Mouse (Mus musculus) kidney, postnatal 0 days (tissue): Measurements from ENCODE around the gene Akap2. TPM values are rescaled to one million over a fixed set of nuclear protein-coding genes. Genes with fewer than 3 reads are reported as not detected.

Source experiments
- ATAC-seq: fragments of 200-750 bp; cut with Nextera tagmentation; replicated peaks from 2 replicates; pipeline ENCODE4 v1.8.0; 2017; ENCODE audit warnings: low read depth, moderate number of reproducible peaks, moderate TSS enrichment, moderate library complexity; ENCODE audit not compliant: low FRiP score
- DNase-seq: peaks from one replicate; pipeline ENCODE4 v3.0.0-alpha.2; 2016; ENCODE audit warnings: low spot score
- H3K27ac ChIP-seq: fragments of 300-500 bp; sonication (generic); 2 replicates; pipeline ENCODE4 v1.5.1; 2014; ENCODE audit warnings: mild to moderate bottlenecking
- H3K27me3 ChIP-seq: fragments of 300-500 bp; sonication (generic); 2 replicates; pipeline ENCODE4 v1.6.1; 2014; ENCODE audit warnings: low read length, mixed read lengths; ENCODE audit not compliant: insufficient read depth
- H3K36me3 ChIP-seq: fragments of 300-500 bp; sonication (generic); 2 replicates; pipeline ENCODE4 v1.6.1; 2014; ENCODE audit warnings: low read length, mixed read lengths; ENCODE audit not compliant: insufficient read depth
- H3K4me1 ChIP-seq: fragments of 300-500 bp; sonication (generic); replicated peaks from 2 replicates; pipeline ENCODE4 v1.6.1; 2014; ENCODE audit warnings: antibody characterized with exemption, low read length, mixed read lengths; ENCODE audit not compliant: insufficient read depth
- H3K4me2 ChIP-seq: fragments of 300-500 bp; sonication (generic); 2 replicates; pipeline ENCODE4 v1.6.1; 2014; ENCODE audit warnings: mild to moderate bottlenecking, low read length, moderate library complexity, mixed read lengths
- H3K4me3 ChIP-seq: fragments of 300-500 bp; sonication (generic); replicated peaks from 2 replicates; pipeline ENCODE4 v1.5.1; 2014; ENCODE audit warnings: low read depth, low read length
- H3K9ac ChIP-seq: fragments of 300-500 bp; sonication (generic); 2 replicates; pipeline ENCODE4 v1.6.1; 2014; ENCODE audit warnings: low read depth, low read length
- H3K9me3 ChIP-seq: fragments of 300-500 bp; sonication (generic); replicated peaks from 2 replicates; pipeline ENCODE4 v1.6.1; 2016; ENCODE audit warnings: low read length, inconsistent platforms, mixed read lengths
- CTCF ChIP-seq: IDR thresholded peaks from 2 replicates; pipeline ENCODE4 v1.5.1; 2016; ENCODE audit warnings: antibody characterized with exemption, low read depth, mild to moderate bottlenecking, moderate library complexity
- WGBS: fragments of 180-500 bp; shearing (Covaris S2); extraction: QIAGEN DNeasy Blood & Tissue Kit; methylation state at CpG from one replicate; pipeline ENCODE4 v1.1.7; 2014; 5-methylcytosine and 5-hydroxymethylcytosine counted together
- polyA plus RNA-seq: library from polyadenylated mRNA; unstranded; fragments of >200 nt; fragmentation: Nextera tagmentation; extraction: Ambion mirVana; gene quantifications from 2 replicates; pipeline ENCODE4 v1.2.1, GENCODE M21; 2015

The Akap2 gene
- polyA plus RNA-seq, 1 experiment from 2014 or later: 20.5 TPM

- Histone ChIP-seq H3K27me3 (no peaks in the 10 kb centered on the region), H3K4me2 (no peak overlapping the region), H3K9me3 (no peaks in the 10 kb centered on the region), H3K9ac (no peak overlapping the region), H3K4me3 (no peak overlapping the region), H3K27ac (no peak overlapping the region), H3K4me1 (no peaks in the 10 kb centered on the region), H3K36me3 (no peaks in the 10 kb centered on the region)
- 70% methylated on average over 5 of the region's 5 CpGs for WGBS
- DNase-seq (no peak), ATAC-seq (no peak)
- TF ChIP-seq CTCF: no peak
Measured at GRCm38 (mm10) chr4:57694356-57695136, 22.9 kb upstream of the Akap2 start.

DNA sequence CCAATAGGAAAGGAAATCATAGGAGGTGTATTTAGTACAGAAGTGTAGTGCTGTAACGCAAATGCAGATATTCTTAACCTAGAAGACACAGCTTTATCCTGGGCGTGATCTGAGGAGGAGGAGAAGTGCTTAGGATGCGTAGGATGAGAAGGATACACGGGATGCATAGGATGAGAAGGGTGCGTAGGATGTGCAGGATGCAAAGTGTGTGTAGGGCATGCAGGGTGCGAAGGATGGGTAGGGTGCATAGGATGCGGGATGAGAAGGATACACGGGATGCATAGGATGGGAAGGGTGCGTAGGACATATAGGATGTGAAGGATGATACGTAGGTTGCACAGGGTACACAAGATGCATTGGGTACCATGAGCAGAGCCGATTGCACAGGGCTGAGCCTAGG lies 20.5 kb upstream of the Akap2 start:
- H3K36me3 ChIP-seq: no peaks in the 10 kb centered on the region
- H3K9me3 ChIP-seq: no peaks in the 10 kb centered on the region
- TF ChIP-seq CTCF: no peak
- H3K4me2 ChIP-seq: no peak overlapping the region
- H3K4me3 ChIP-seq: no peak overlapping the region
- H3K9ac ChIP-seq: no peak overlapping the region
- no peak overlapping the region for H3K27ac ChIP-seq
- ATAC-seq: no peak
- no peak for DNase-seq
- WGBS: 97% methylated on average over 11 of the region's 11 CpGs
- no peaks in the 10 kb centered on the region for H3K4me1 ChIP-seq
- H3K27me3 ChIP-seq: no peaks in the 10 kb centered on the region

DNA sequence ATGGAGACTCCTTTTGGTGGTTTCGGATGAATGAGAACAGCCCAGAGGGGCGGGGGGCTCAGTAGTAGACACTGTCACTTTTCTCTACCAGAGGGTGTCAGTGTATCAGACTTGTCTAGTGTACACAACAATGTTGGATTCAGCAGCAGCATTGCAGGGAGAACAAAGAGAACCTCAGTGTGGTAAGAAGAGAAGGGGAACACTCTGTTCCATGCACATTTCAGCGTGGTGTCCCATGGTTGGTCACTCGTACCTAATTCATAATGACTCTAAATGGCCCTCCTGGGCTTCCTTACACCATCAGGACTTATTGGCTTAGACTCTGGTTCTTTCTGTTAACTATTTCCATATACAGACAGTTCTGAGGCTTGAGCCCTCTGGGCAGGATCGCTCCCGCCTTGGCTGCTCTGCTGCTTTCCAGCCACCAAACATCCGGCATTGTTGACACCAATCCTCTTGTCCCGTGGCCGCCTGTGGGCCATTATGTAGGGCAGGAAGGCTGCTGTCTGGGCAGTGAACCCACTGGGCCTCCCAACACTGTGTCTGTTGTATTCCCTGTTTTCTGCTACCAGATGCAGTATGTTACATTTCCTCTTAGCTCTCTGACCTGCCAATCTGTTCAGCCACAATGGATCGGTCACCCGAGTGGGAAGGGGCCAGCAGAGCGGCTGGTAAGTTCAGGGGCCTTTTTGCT lies 19.4 kb upstream of the Akap2 start:
- H3K4me2 ChIP-seq: no peak overlapping the region
- TF ChIP-seq CTCF: no peak
- no peak overlapping the region for H3K4me3 ChIP-seq
- no peaks in the 10 kb centered on the region for H3K36me3 ChIP-seq
- no peak for ATAC-seq
- no peaks in the 10 kb centered on the region for H3K4me1 ChIP-seq
- no peaks in the 10 kb centered on the region for H3K9me3 ChIP-seq
- H3K9ac ChIP-seq: no peak overlapping the region
- 83% methylated on average over 12 of the region's 12 CpGs for WGBS
- DNase-seq: no peak
- H3K27me3 ChIP-seq: no peaks in the 10 kb centered on the region
- no peak overlapping the region for H3K27ac ChIP-seq

- H3K27me3 ChIP-seq: no peaks in the 10 kb centered on the region
- H3K36me3 ChIP-seq: no peaks in the 10 kb centered on the region
- no peaks in the 10 kb centered on the region for H3K9me3 ChIP-seq
- no peak overlapping the region for H3K4me2 ChIP-seq
- H3K4me1 ChIP-seq: peaks cover 5% of the 10 kb centered on the region; the same call in 1 of the 2 replicates
- no peak overlapping the region for H3K4me3 ChIP-seq
- H3K9ac ChIP-seq: no peak overlapping the region
- no peak for ATAC-seq
- no peak for TF ChIP-seq CTCF
- DNase-seq: no peak
- no peak overlapping the region for H3K27ac ChIP-seq
- WGBS: 79% methylated on average over 5 of the region's 5 CpGs
Measured at GRCm38 (mm10) chr4:57701576-57701975, 15.9 kb upstream of the Akap2 start.

- Histone ChIP-seq H3K9ac (no peak overlapping the region), H3K9me3 (no peaks in the 10 kb centered on the region), H3K27me3 (no peaks in the 10 kb centered on the region), H3K4me1 (peaks cover 5% of the 10 kb centered on the region; the same call in 1 of the 2 replicates), H3K27ac (peak overlapping the region; percentile 60), H3K36me3 (no peaks in the 10 kb centered on the region), H3K4me3 (no peak overlapping the region), H3K4me2 (no peak overlapping the region)
- DNase-seq (peak; percentile 90), ATAC-seq (no peak)
- TF ChIP-seq CTCF: no peak
- 52% methylated on average over 11 of the region's 11 CpGs for WGBS
Measured at GRCm38 (mm10) chr4:57703574-57704470, 13.6 kb upstream of the Akap2 start.

DNA sequence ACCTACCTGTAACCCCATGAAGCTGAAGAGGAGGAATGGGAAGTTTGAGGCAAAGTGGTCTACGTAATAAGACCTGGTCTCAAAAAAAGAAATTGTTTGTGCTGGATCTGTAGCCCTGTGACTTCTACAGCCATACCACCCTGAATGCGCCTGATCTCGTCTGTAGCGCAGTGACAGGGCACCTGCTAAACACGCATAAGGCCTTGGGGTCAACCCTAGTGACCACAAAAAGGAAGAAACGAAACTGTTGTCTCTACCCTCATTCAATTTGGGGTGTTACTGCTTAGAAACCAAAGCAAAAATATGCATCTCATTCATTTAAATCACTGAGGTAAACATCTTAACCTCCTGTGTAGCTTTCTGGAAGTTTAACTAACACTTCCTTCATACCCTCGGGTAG lies 12.9 kb upstream of the Akap2 start:
- no peak for DNase-seq
- Histone ChIP-seq H3K27me3 (no peaks in the 10 kb centered on the region), H3K27ac (peak overlapping the region; percentile 60), H3K4me3 (no peak overlapping the region), H3K4me2 (no peak overlapping the region), H3K9ac (no peak overlapping the region), H3K9me3 (no peaks in the 10 kb centered on the region), H3K36me3 (no peaks in the 10 kb centered on the region), H3K4me1 (peaks cover 5% of the 10 kb centered on the region; the same call in 1 of the 2 replicates)
- 92% methylated on average over 7 of the region's 7 CpGs for WGBS
- ATAC-seq: no peak
- TF ChIP-seq CTCF: no peak
